Mouse (Mus musculus): ENCODE data around the gene Olfr492. TPM values are rescaled to one million over a fixed set of nuclear protein-coding genes. Genes with fewer than 3 reads are reported as not detected.

The Olfr492 gene
- polyA plus RNA-seq (2015; fragmentation: Nextera tagmentation; extraction: Ambion mirVana): not detected in 2 replicates

GRCm38 (mm10) chr7:108323574-108323973, at the start of gene Olfr492:
Gene Olfr492 (minus strand): TSS chr7:108323674.
- H3K27ac ChIP-seq (replicated peaks): no peak within 1 kb of the TSS
- ATAC-seq (ENCODE audit: low read depth): no peak
- H3K4me2 ChIP-seq: no peak within 1 kb of the TSS
- no peaks in the 10 kb centered on the region for H3K4me1 ChIP-seq (replicated peaks)
- no peak within 1 kb of the TSS for H3K4me3 ChIP-seq
- H3K27me3 ChIP-seq: no peaks in the 10 kb centered on the region
- H3K9me3 ChIP-seq: no peaks in the 10 kb centered on the region
- no peaks in the 10 kb centered on the region for H3K36me3 ChIP-seq
- 90% methylated on average over 2 of the region's 2 CpGs for WGBS
- H3K9ac ChIP-seq: no peak within 1 kb of the TSS

GRCm38 (mm10) chr7:108365035-108365434, 41.6 kb upstream of the Olfr492 start, which contains the start of gene Olfr494:
Gene Olfr494 (plus strand): TSS chr7:108365335.
- Histone ChIP-seq H3K9ac (no peak within 1 kb of the TSS), H3K27ac (replicated peaks) (no peak within 1 kb of the TSS), H3K27me3 (no peaks in the 10 kb centered on the region), H3K36me3 (no peaks in the 10 kb centered on the region), H3K4me3 (no peak within 1 kb of the TSS), H3K4me1 (replicated peaks) (no peaks in the 10 kb centered on the region), H3K4me2 (no peak within 1 kb of the TSS), H3K9me3 (no peaks in the 10 kb centered on the region)
- WGBS: 84% methylated on average over 3 of the region's 3 CpGs
- ATAC-seq (ENCODE audit: low read depth): no peak

GRCm38 (mm10) chr7:108346879-108347278, 23.4 kb upstream of the Olfr492 start, which contains the start of gene Olfr493:
Gene Olfr493 (minus strand): TSS chr7:108346979.
- WGBS: 58% methylated on average over 1 of the region's 1 CpGs
- Histone ChIP-seq H3K4me2 (no peak within 1 kb of the TSS), H3K9me3 (no peaks in the 10 kb centered on the region), H3K9ac (no peak within 1 kb of the TSS), H3K4me1 (replicated peaks) (no peaks in the 10 kb centered on the region), H3K36me3 (no peaks in the 10 kb centered on the region), H3K27me3 (no peaks in the 10 kb centered on the region), H3K4me3 (no peak within 1 kb of the TSS), H3K27ac (replicated peaks) (no peak within 1 kb of the TSS)
- ATAC-seq (ENCODE audit: low read depth): no peak

GRCm38 (mm10) chr7:108313151-108313550, 10.3 kb downstream of the Olfr492 start, which contains the start of gene Olfr491:
Gene Olfr491 (plus strand): TSS chr7:108313451.
- Histone ChIP-seq H3K9ac (no peak within 1 kb of the TSS), H3K27me3 (no peaks in the 10 kb centered on the region), H3K9me3 (no peaks in the 10 kb centered on the region), H3K4me2 (no peak within 1 kb of the TSS), H3K36me3 (no peaks in the 10 kb centered on the region), H3K4me1 (replicated peaks) (no peaks in the 10 kb centered on the region), H3K27ac (replicated peaks) (no peak within 1 kb of the TSS), H3K4me3 (no peak within 1 kb of the TSS)
- ATAC-seq (ENCODE audit: low read depth): no peak
- WGBS: 73% methylated on average over 1 of the region's 1 CpGs

DNA sequence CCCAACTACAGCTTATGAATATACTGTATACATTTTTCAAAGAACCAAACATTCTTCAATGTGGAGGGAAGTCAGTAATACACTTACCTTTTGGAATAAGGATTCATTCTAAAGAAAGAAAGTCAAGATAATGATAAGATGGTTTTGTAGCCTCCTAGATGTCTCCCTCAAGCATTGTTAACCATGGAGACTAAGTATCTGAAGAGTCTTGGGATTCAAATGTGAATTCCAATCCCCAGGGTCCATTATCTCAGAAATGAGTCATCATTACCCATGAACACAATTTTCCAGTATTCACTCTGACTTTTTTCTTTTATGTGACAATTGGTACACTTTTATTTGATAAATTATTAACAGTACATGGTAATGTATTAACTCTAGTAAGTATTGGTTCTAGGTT, 34.6 kb downstream of the Olfr492 start, which contains the start of gene Olfr490:
Gene Olfr490, minus strand, starts transcription at position 101 of the 400 bp plus-strand sequence.
- H3K4me1 ChIP-seq (replicated peaks): no peaks in the 10 kb centered on the region
- no peaks in the 10 kb centered on the region for H3K27me3 ChIP-seq
- no peak within 1 kb of the TSS for H3K9ac ChIP-seq
- no peaks in the 10 kb centered on the region for H3K9me3 ChIP-seq
- H3K27ac ChIP-seq (replicated peaks): no peak within 1 kb of the TSS
- H3K4me3 ChIP-seq: no peak within 1 kb of the TSS
- ATAC-seq (ENCODE audit: low read depth): no peak
- H3K4me2 ChIP-seq: no peak within 1 kb of the TSS
- H3K36me3 ChIP-seq: no peaks in the 10 kb centered on the region

Other genes starting within 250 kb of the Olfr492 start
- gene Olfr481, start 243.8 kb downstream of the Olfr492 start, polyA plus RNA-seq (2015; fragmentation: Nextera tagmentation; extraction: Ambion mirVana): not detected in 2 replicates
- gene Olfr482, start 226.1 kb downstream of the Olfr492 start, polyA plus RNA-seq (2015; fragmentation: Nextera tagmentation; extraction: Ambion mirVana): not detected in 2 replicates
- gene Olfr483, start 222.8 kb downstream of the Olfr492 start, polyA plus RNA-seq (2015; fragmentation: Nextera tagmentation; extraction: Ambion mirVana): not detected in 2 replicates
- gene Olfr484, start 196.2 kb downstream of the Olfr492 start, polyA plus RNA-seq (2015; fragmentation: Nextera tagmentation; extraction: Ambion mirVana): not detected in 2 replicates
- not detected in 2 replicates for gene Olfr485, start 163.8 kb downstream of the Olfr492 start, polyA plus RNA-seq (2015; fragmentation: Nextera tagmentation; extraction: Ambion mirVana)
- gene Olfr486, start 150.9 kb downstream of the Olfr492 start, polyA plus RNA-seq (2015; fragmentation: Nextera tagmentation; extraction: Ambion mirVana): not detected in 2 replicates
- gene Olfr487, start 109.0 kb downstream of the Olfr492 start, polyA plus RNA-seq (2015; fragmentation: Nextera tagmentation; extraction: Ambion mirVana): not detected in 2 replicates
- gene Olfr488, start 65.3 kb downstream of the Olfr492 start, polyA plus RNA-seq (2015; fragmentation: Nextera tagmentation; extraction: Ambion mirVana): not detected in 2 replicates
- gene Olfr490, start 34.7 kb downstream of the Olfr492 start, polyA plus RNA-seq (2015; fragmentation: Nextera tagmentation; extraction: Ambion mirVana): not detected in 2 replicates
- gene Olfr491, start 10.2 kb downstream of the Olfr492 start, polyA plus RNA-seq (2015; fragmentation: Nextera tagmentation; extraction: Ambion mirVana): not detected in 2 replicates
- not detected in 2 replicates for gene Olfr493, start 23.3 kb upstream of the Olfr492 start, polyA plus RNA-seq (2015; fragmentation: Nextera tagmentation; extraction: Ambion mirVana)
- gene Olfr494, start 41.7 kb upstream of the Olfr492 start, polyA plus RNA-seq (2015; fragmentation: Nextera tagmentation; extraction: Ambion mirVana): not detected in 2 replicates
- gene Olfr495, start 69.5 kb upstream of the Olfr492 start, polyA plus RNA-seq (2015; fragmentation: Nextera tagmentation; extraction: Ambion mirVana): not detected in 2 replicates
- not detected in 2 replicates for gene Olfr497, start 96.7 kb upstream of the Olfr492 start, polyA plus RNA-seq (2015; fragmentation: Nextera tagmentation; extraction: Ambion mirVana)
- gene Olfr498, start 141.7 kb upstream of the Olfr492 start, polyA plus RNA-seq (2015; fragmentation: Nextera tagmentation; extraction: Ambion mirVana): not detected in 2 replicates
- gene Olfr502, start 201.4 kb upstream of the Olfr492 start, polyA plus RNA-seq (2015; fragmentation: Nextera tagmentation; extraction: Ambion mirVana): not detected in 2 replicates
- gene Olfr503, start 220.9 kb upstream of the Olfr492 start, polyA plus RNA-seq (2015; fragmentation: Nextera tagmentation; extraction: Ambion mirVana): not detected in 2 replicates
- gene Olfr504, start 242.1 kb upstream of the Olfr492 start, polyA plus RNA-seq (2015; fragmentation: Nextera tagmentation; extraction: Ambion mirVana): not detected in 2 replicates

Measured in neural tube, embryonic 13.5 days (tissue).